Mouse (Mus musculus): ENCODE measurements around the gene Pparg. TPM values are rescaled to one million over a fixed set of nuclear protein-coding genes. Genes with fewer than 3 reads are reported as not detected.

Gene Pparg
- polyA plus RNA-seq, 1 experiment from 2014 or later = 20.5 TPM

DNA sequence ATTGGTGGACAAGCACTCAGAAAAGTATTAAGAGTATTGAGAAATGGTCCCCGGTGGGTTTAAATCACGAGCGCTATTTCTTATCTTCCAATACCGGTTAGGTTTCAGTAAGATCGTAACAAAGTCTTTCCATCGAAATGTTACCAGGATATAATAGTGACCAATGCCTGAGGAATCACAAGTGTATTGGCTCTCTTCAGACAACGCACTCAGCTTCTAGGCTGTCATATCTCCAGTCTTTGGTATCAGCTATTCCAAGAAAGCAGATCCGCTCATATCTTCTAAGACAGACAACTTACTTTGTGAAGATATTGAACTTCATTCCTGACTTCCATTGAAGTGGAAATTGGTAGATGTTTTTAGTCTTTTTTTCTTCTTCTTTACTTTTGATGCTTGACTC, 15.7 kb upstream of the Pparg start:
- peak overlapping the region; percentile 21; the same call in 1 of the 2 replicates for H3K4me2 ChIP-seq (replicated peaks; ENCODE audit: low read depth)
- TF ChIP-seq CTCF (IDR thresholded peaks at IDR 0.05; ENCODE audit: low read depth) = no peak
- no peak overlapping the region for H3K27ac ChIP-seq (ENCODE audit: low read depth, low read length)

GRCm38 (mm10) chr6:115349641-115350464, 10.9 kb upstream of the Pparg start:
- H3K4me1 ChIP-seq (replicated peaks; ENCODE audit: control insufficient read depth, insufficient read depth, low read length) = no peaks in the 10 kb centered on the region
- 0 out of 2 replicates have a peak, but pooled peaks have one; percentile 25 for ATAC-seq
- no peak for TF ChIP-seq CTCF (IDR thresholded peaks at IDR 0.05; ENCODE audit: low read depth)
- no peaks in the 10 kb centered on the region for H3K27me3 ChIP-seq (replicated peaks; ENCODE audit: control insufficient read depth, insufficient read depth, low read length)
- no peak overlapping the region for H3K4me3 ChIP-seq (ENCODE audit: low read depth, low read length)
- no peak overlapping the region for H3K27ac ChIP-seq (ENCODE audit: low read depth, low read length)
- 18% methylated on average over 5 of the region's 5 CpGs for WGBS
- H3K4me2 ChIP-seq (replicated peaks; ENCODE audit: low read depth) = no peak overlapping the region
- no peaks in the 10 kb centered on the region for H3K36me3 ChIP-seq (ENCODE audit: control insufficient read depth, insufficient read depth)
- no peak overlapping the region for H3K9ac ChIP-seq (ENCODE audit: low read depth, low read length)
- no peaks in the 10 kb centered on the region for H3K9me3 ChIP-seq (ENCODE audit: control insufficient read depth)

More for the DNA sequence above, 15.7 kb upstream of the Pparg start:
- no peaks in the 10 kb centered on the region for H3K27me3 ChIP-seq (replicated peaks; ENCODE audit: control insufficient read depth, insufficient read depth, low read length)
- no peak overlapping the region for H3K9ac ChIP-seq (ENCODE audit: low read depth, low read length)
- no peaks in the 10 kb centered on the region for H3K36me3 ChIP-seq (ENCODE audit: control insufficient read depth, insufficient read depth)
- 81% methylated on average over 8 of the region's 8 CpGs for WGBS
- H3K9me3 ChIP-seq (ENCODE audit: control insufficient read depth) = no peaks in the 10 kb centered on the region
- no peaks in the 10 kb centered on the region for H3K4me1 ChIP-seq (replicated peaks; ENCODE audit: control insufficient read depth, insufficient read depth, low read length)
- no peak overlapping the region for H3K4me3 ChIP-seq (ENCODE audit: low read depth, low read length)
- ATAC-seq = no peak

DNA sequence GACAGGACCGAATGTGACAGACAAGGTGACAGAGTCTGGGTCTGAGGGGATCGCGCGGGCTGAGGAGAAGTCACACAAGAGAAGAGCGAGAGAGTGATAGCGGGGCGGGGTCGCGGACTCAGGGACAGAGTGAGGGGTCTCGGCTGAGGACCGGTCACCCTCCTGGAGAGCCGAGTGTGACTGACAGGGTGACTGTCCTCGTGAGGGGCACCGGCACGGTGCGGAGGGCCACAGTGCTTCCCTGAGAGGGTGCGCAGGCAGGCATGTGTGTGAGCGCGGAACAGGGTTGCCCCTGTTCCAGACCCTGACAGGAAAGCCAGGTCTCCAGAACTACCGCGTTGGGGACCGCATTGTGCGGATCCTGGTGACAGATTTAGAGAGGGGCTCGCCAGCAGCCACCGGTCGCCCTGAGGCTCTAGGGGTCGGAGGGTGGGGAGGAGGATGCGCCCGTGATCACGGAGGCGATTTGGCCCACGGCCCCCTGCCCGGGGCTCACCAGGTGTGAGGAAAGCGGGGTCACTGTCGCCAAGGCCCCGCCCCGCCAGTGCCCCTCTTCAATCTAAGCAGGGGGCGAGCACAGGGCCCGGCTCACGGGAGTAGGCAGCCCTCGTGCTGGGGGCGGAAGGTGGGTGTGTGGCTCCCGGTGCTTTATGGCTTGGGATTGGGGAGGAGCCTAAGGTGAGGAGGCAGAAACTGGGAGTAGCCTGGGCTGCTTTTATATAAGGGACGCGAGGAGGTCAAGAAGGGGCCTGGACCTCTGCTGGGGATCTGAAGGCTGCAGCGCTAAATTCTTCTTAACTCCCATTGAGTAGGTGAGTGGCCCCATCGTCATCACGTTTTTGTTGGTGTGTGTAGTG, 1.1 kb downstream of the Pparg start:
- no peak for TF ChIP-seq CTCF (IDR thresholded peaks at IDR 0.05; ENCODE audit: low read depth)
- peak; percentile 59 for ATAC-seq
- Histone ChIP-seq H3K27me3 (replicated peaks; ENCODE audit: control insufficient read depth, insufficient read depth, low read length) (no peaks in the 10 kb centered on the region), H3K4me2 (replicated peaks; ENCODE audit: low read depth) (peak overlapping the region; percentile 86), H3K4me3 (ENCODE audit: low read depth, low read length) (peak overlapping the region; percentile 51), H3K9me3 (ENCODE audit: control insufficient read depth) (no peaks in the 10 kb centered on the region), H3K36me3 (ENCODE audit: control insufficient read depth, insufficient read depth) (no peaks in the 10 kb centered on the region), H3K9ac (ENCODE audit: low read depth, low read length) (peak overlapping the region; percentile 75), H3K27ac (ENCODE audit: low read depth, low read length) (peak overlapping the region; percentile 78; the same call in 1 of the 2 replicates), H3K4me1 (replicated peaks; ENCODE audit: control insufficient read depth, insufficient read depth, low read length) (peaks cover 1% of the 10 kb centered on the region; the same call in 1 of the 2 replicates)
- WGBS = 2% methylated on average over 48 of the region's 48 CpGs

DNA sequence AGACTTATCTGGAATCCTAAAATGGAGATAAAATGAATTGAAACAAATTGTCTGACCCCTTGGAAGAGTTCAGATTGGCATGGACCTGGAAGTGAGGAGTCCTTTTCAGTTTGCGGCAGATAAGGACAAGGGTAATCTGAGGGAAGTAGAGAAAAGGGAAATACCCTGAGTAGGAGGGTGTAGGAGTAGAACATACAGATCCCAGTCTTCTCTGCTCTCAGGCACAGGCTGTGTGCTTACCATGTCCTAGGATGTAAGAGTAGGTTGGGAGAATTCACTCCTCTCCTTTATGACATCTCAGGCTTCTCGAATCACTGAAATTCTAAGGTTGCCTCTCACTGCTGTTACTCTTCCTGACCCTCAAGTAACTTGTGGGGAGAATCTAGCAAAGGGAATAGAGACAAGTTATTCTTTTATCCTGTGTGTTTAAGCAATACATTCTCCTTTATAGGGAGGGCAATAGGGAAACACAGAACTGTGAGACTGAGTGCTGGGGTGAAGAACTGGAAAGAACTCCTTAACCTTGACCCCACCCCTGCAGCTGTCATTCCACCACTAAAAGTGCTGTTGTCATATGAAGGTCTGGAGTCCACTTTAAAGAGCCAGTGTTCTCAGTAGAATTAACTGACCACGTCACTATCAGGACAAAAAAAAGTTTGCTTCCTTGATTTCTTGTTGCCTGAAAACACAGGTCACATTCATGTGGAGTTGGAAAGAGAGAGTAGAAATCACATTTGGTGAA, 6.3 kb downstream of the Pparg start:
- Histone ChIP-seq H3K4me2 (replicated peaks; ENCODE audit: low read depth) (no peak overlapping the region), H3K9ac (ENCODE audit: low read depth, low read length) (no peak overlapping the region), H3K9me3 (ENCODE audit: control insufficient read depth) (no peaks in the 10 kb centered on the region), H3K27me3 (replicated peaks; ENCODE audit: control insufficient read depth, insufficient read depth, low read length) (no peaks in the 10 kb centered on the region), H3K27ac (ENCODE audit: low read depth, low read length) (no peak overlapping the region), H3K36me3 (ENCODE audit: control insufficient read depth, insufficient read depth) (no peaks in the 10 kb centered on the region), H3K4me1 (replicated peaks; ENCODE audit: control insufficient read depth, insufficient read depth, low read length) (peaks cover 4% of the 10 kb centered on the region; the same call in 1 of the 2 replicates), H3K4me3 (ENCODE audit: low read depth, low read length) (no peak overlapping the region)
- peak; percentile 80 for ATAC-seq
- TF ChIP-seq CTCF (IDR thresholded peaks at IDR 0.05; ENCODE audit: low read depth) = no peak
- WGBS = 57% methylated on average over 3 of the region's 3 CpGs

GRCm38 (mm10) chr6:115374871-115375852, 14.4 kb downstream of the Pparg start:
- 85% methylated on average over 5 of the region's 5 CpGs for WGBS
- Histone ChIP-seq H3K9ac (ENCODE audit: low read depth, low read length) (no peak overlapping the region), H3K4me2 (replicated peaks; ENCODE audit: low read depth) (no peak overlapping the region), H3K27ac (ENCODE audit: low read depth, low read length) (no peak overlapping the region), H3K4me1 (replicated peaks; ENCODE audit: control insufficient read depth, insufficient read depth, low read length) (no peaks in the 10 kb centered on the region), H3K4me3 (ENCODE audit: low read depth, low read length) (no peak overlapping the region), H3K36me3 (ENCODE audit: control insufficient read depth, insufficient read depth) (no peaks in the 10 kb centered on the region), H3K27me3 (replicated peaks; ENCODE audit: control insufficient read depth, insufficient read depth, low read length) (no peaks in the 10 kb centered on the region), H3K9me3 (ENCODE audit: control insufficient read depth) (no peaks in the 10 kb centered on the region)
- no peak for TF ChIP-seq CTCF (IDR thresholded peaks at IDR 0.05; ENCODE audit: low read depth)
- ATAC-seq = no peak
